ENCODE assay signal across 7 mouse cellular contexts in genomic region chr10:77544916-77545315, GRCm38 (mm10). TPM values are rescaled to one million over a fixed set of nuclear protein-coding genes. Genes with fewer than 3 reads are reported as not detected.
DNase-seq lines count a peak whose midpoint lies in the region; ATAC-seq and TF ChIP-seq lines count a peak whose summit lies in the region.

No protein-coding gene starts in this region.

- TF ChIP-seq POLR2A in bone marrow, adult 2 months (IDR thresholded peaks at IDR 0.05; ENCODE audit: borderline replicate concordance, control insufficient read depth, low read depth, low read length) = no peak

- no peak overlapping the region for H3K4me3 ChIP-seq in bone marrow, adult 2 months (replicated peaks; ENCODE audit: control insufficient read depth, low read depth, low read length)
- H3K4me3 ChIP-seq in neural tube, embryonic 15.5 days (replicated peaks) = no peak overlapping the region
- no peak overlapping the region for H3K4me3 ChIP-seq in hindbrain, embryonic 13.5 days

- peak; percentile 27 for DNase-seq in MN1 (ENCODE audit: low spot score)
- DNase-seq in gastrocnemius, postnatal 14 days = peak; percentile 90
- peak; percentile 68 to 75 for DNase-seq in left cerebral cortex, postnatal 36 days (ENCODE audit: low spot score in 2 of 2)
- peak; percentile 55 to 85 for DNase-seq in urinary bladder, postnatal 36 days (ENCODE audit: low spot score in 2 of 2)

- no peak for ATAC-seq in neural tube, embryonic 15.5 days (ENCODE audit: low FRiP score)
- ATAC-seq in hindbrain, embryonic 13.5 days (ENCODE audit: low FRiP score) = no peak

- WGBS in bone marrow, adult 2 months = 35% methylated on average over 5 of the region's 5 CpGs
- WGBS in neural tube, embryonic 15.5 days = 80% methylated on average over 5 of the region's 5 CpGs
- 82% methylated on average over 5 of the region's 5 CpGs for WGBS in hindbrain, embryonic 13.5 days

- peaks cover 18% of the 10 kb centered on the region for H3K4me1 ChIP-seq in bone marrow, adult 2 months (ENCODE audit: control insufficient read depth, insufficient read depth, low read length)
- H3K4me1 ChIP-seq in neural tube, embryonic 15.5 days = no peaks in the 10 kb centered on the region
- no peaks in the 10 kb centered on the region for H3K4me1 ChIP-seq in hindbrain, embryonic 13.5 days (replicated peaks)

- no peak overlapping the region for H3K4me2 ChIP-seq in neural tube, embryonic 15.5 days
- no peak overlapping the region for H3K4me2 ChIP-seq in hindbrain, embryonic 13.5 days

- H3K36me3 ChIP-seq in neural tube, embryonic 15.5 days = no peaks in the 10 kb centered on the region
- no peaks in the 10 kb centered on the region for H3K36me3 ChIP-seq in hindbrain, embryonic 13.5 days

- peak overlapping the region; percentile 43; the same call in 1 of the 2 replicates for H3K27ac ChIP-seq in bone marrow, adult 2 months (ENCODE audit: control insufficient read depth, insufficient read depth, low read depth, low read length, poor library complexity)
- H3K27ac ChIP-seq in neural tube, embryonic 15.5 days (replicated peaks) = no peak overlapping the region
- no peak overlapping the region for H3K27ac ChIP-seq in hindbrain, embryonic 13.5 days

- H3K9me3 ChIP-seq in neural tube, embryonic 15.5 days (replicated peaks) = no peaks in the 10 kb centered on the region
- H3K9me3 ChIP-seq in hindbrain, embryonic 13.5 days = no peaks in the 10 kb centered on the region

- intact Hi-C loops in gastrocnemius, postnatal 14 days (cut with DNase I; ENCODE audit: low total_unique reads) = no loop called here
- intact Hi-C loops in left cerebral cortex, postnatal 36 days (cut with DNase I) = no loop called here

- no peak for TF ChIP-seq CTCF in bone marrow, adult 2 months (IDR thresholded peaks at IDR 0.05; ENCODE audit: control insufficient read depth, insufficient read depth, low read length)

- H3K9ac ChIP-seq in neural tube, embryonic 15.5 days (replicated peaks) = no peak overlapping the region
- H3K9ac ChIP-seq in hindbrain, embryonic 13.5 days = no peak overlapping the region

- no peaks in the 10 kb centered on the region for H3K27me3 ChIP-seq in neural tube, embryonic 15.5 days (replicated peaks)
- H3K27me3 ChIP-seq in hindbrain, embryonic 13.5 days = no peaks in the 10 kb centered on the region

RNA-seq across cellular contexts. Expression of gene Itgb2, which starts 14.9 kb away (rescaled TPM):
- polyA plus RNA-seq in bone marrow, adult 2 months (2011; ENCODE audit: insufficient read depth, insufficient read length, low replicate concordance, missing spikeins) = 27.2 and 69.1 TPM in 2 replicates
- 1 to 10 TPM; 1.8 to 2.1 TPM for total RNA-seq in gastrocnemius, postnatal 14 days (2021)
- total RNA-seq in left cerebral cortex, postnatal 36 days (2021) = 1 to 10 TPM; 2.9 to 3.4 TPM
- 1.0 and 4.8 TPM in 2 replicates for polyA plus RNA-seq in neural tube, embryonic 15.5 days (2015; fragmentation: Nextera tagmentation; extraction: Ambion mirVana)
- polyA plus RNA-seq in hindbrain, embryonic 13.5 days (2015; fragmentation: Nextera tagmentation; extraction: Ambion mirVana) = 0.67 and 0.90 TPM in 2 replicates

RNA-seq across cellular contexts. Expression of gene Fam207a, which starts 29.3 kb away (rescaled TPM):
- 12.3 and 29.2 TPM in 2 replicates for polyA plus RNA-seq in bone marrow, adult 2 months (2011; ENCODE audit: insufficient read depth, insufficient read length, low replicate concordance, missing spikeins)
- total RNA-seq in gastrocnemius, postnatal 14 days (2021) = 10 to 100 TPM in 1 of 2 experiments, 1 to 10 TPM in 1; 7.9 to 10.0 TPM
- 10 to 100 TPM; 33.7 to 33.8 TPM for total RNA-seq in left cerebral cortex, postnatal 36 days (2021)
- 42.4 and 42.6 TPM in 2 replicates for polyA plus RNA-seq in neural tube, embryonic 15.5 days (2015; fragmentation: Nextera tagmentation; extraction: Ambion mirVana)
- 41.2 and 41.8 TPM in 2 replicates for polyA plus RNA-seq in hindbrain, embryonic 13.5 days (2015; fragmentation: Nextera tagmentation; extraction: Ambion mirVana)

RNA-seq across cellular contexts. Expression of gene Pttg1ip, which starts 36.6 kb away (rescaled TPM):
- 38.1 and 67.0 TPM in 2 replicates for polyA plus RNA-seq in bone marrow, adult 2 months (2011; ENCODE audit: insufficient read depth, insufficient read length, low replicate concordance, missing spikeins)
- 10 to 100 TPM; 47.4 to 51.8 TPM for total RNA-seq in gastrocnemius, postnatal 14 days (2021)
- 10 to 100 TPM; 71.2 to 88.3 TPM for total RNA-seq in left cerebral cortex, postnatal 36 days (2021)
- polyA plus RNA-seq in neural tube, embryonic 15.5 days (2015; fragmentation: Nextera tagmentation; extraction: Ambion mirVana) = 73.9 and 91.7 TPM in 2 replicates
- 69.0 and 71.9 TPM in 2 replicates for polyA plus RNA-seq in hindbrain, embryonic 13.5 days (2015; fragmentation: Nextera tagmentation; extraction: Ambion mirVana)

Comparison
In these comparisons a context has a peak if more than half of its experiments do, and no peak if none do; other contexts are left out.
1. DNase-seq: peak in every context shown above with its lines; median percentile 90 in gastrocnemius, postnatal 14 days; 72 in left cerebral cortex, postnatal 36 days; 70 in urinary bladder, postnatal 36 days; 27 in MN1.